Mouse (Mus musculus) forebrain, postnatal 0 days (tissue): Measurements from ENCODE around the gene Rbm43. TPM values are rescaled to one million over a fixed set of nuclear protein-coding genes. Genes with fewer than 3 reads are reported as not detected.

ENCODE experiments used
- ATAC-seq: fragments of 200-750 bp; cut with Nextera tagmentation; 2 replicates; pipeline ENCODE4 v1.8.0; 2017; ENCODE audit warnings: mild to moderate bottlenecking, moderate library complexity
- DNase-seq: peaks from one replicate; pipeline ENCODE4 v3.0.0-alpha.2; 2015
- H3K27ac ChIP-seq: fragments of 300-500 bp; sonication (generic); 2 replicates; pipeline ENCODE4 v1.5.1; 2014; ENCODE audit warnings: low read depth, mild to moderate bottlenecking, antibody characterized with exemption, low read length, moderate library complexity, mixed read lengths
- H3K27me3 ChIP-seq: fragments of 300-500 bp; sonication (generic); 2 replicates; pipeline ENCODE4 v1.6.1; 2014; ENCODE audit warnings: mild to moderate bottlenecking, low read length, mixed read lengths; ENCODE audit not compliant: insufficient read depth
- H3K36me3 ChIP-seq: fragments of 300-500 bp; sonication (generic); 2 replicates; pipeline ENCODE4 v1.6.1; 2014; ENCODE audit warnings: mild to moderate bottlenecking, moderate library complexity; ENCODE audit not compliant: insufficient read depth
- H3K4me1 ChIP-seq: fragments of 300-500 bp; sonication (generic); 2 replicates; pipeline ENCODE4 v1.6.1; 2014; ENCODE audit warnings: antibody characterized with exemption; ENCODE audit not compliant: insufficient read depth
- H3K4me2 ChIP-seq: fragments of 300-500 bp; sonication (generic); 2 replicates; pipeline ENCODE4 v1.6.1; 2014; ENCODE audit warnings: low read depth, mild to moderate bottlenecking, moderate library complexity
- H3K4me3 ChIP-seq: fragments of 300-500 bp; sonication (generic); 2 replicates; pipeline ENCODE4 v1.5.1; 2014; ENCODE audit warnings: low read depth, low read length, mixed read lengths
- H3K9ac ChIP-seq: fragments of 300-500 bp; sonication (generic); 2 replicates; pipeline ENCODE4 v1.6.1; 2014; ENCODE audit warnings: mild to moderate bottlenecking
- H3K9me3 ChIP-seq: fragments of 300-500 bp; sonication (generic); 2 replicates; pipeline ENCODE4 v1.6.1; 2016; ENCODE audit warnings: low read length
- CTCF ChIP-seq: sonication (generic); IDR thresholded peaks from 2 replicates; pipeline ENCODE4 v1.5.1; 2016; ENCODE audit warnings: antibody characterized with exemption, control low read depth, low read depth
- WGBS: fragments of 180-500 bp; shearing (Covaris S2); extraction: QIAGEN DNeasy Blood & Tissue Kit; methylation state at CpG from one replicate; pipeline ENCODE4 v1.1.7; 2014; 5-methylcytosine and 5-hydroxymethylcytosine counted together
- polyA plus RNA-seq: library from polyadenylated mRNA; unstranded; fragments of >200 nt; fragmentation: Nextera tagmentation; extraction: Ambion mirVana; gene quantifications from 2 replicates; pipeline ENCODE4 v1.2.1, GENCODE M21; 2015
- total RNA-seq: library from RNA; depleted of rRNA; stranded (reverse); fragments of >200 nt; gene quantifications from 2 replicates; pipeline ENCODE4 v1.2.3, GENCODE M21; 2014

Gene Rbm43
- total and polyA plus RNA-seq, 2 experiments from 2014 or later = 13.7 to 15.0 TPM

GRCm38 (mm10) chr2:51970897-51971296, 35.9 kb upstream of the Rbm43 start:
- DNase-seq (no peak), ATAC-seq (no peak)
- 94% methylated on average over 4 of the region's 4 CpGs for WGBS
- TF ChIP-seq CTCF = no peak
- H3K9me3 ChIP-seq = no peaks in the 10 kb centered on the region
- no peaks in the 10 kb centered on the region for H3K36me3 ChIP-seq
- no peak overlapping the region for H3K9ac ChIP-seq
- H3K27me3 ChIP-seq = no peaks in the 10 kb centered on the region
- H3K4me2 ChIP-seq = no peak overlapping the region
- no peaks in the 10 kb centered on the region for H3K4me1 ChIP-seq
- H3K4me3 ChIP-seq = no peak overlapping the region
- H3K27ac ChIP-seq = no peak overlapping the region

DNA sequence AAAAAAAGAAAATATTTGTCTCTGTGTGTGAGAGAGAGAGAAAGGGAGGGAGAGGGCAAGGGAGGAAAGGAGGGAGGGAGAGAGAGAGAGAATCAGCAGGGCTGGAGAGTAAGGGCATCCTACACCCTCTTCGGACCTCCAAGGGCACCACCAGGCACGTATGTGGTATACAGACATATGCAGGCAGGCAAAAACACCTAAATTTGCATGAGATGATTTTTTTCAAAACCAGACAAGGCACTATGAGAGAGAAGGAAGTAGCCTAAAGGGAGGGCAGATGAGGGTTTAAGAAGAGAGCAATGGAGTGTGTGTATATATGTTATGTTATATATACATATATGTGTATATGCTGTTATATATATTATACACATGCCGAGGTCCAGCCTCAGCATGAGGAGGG, 32.3 kb upstream of the Rbm43 start:
- H3K27ac ChIP-seq = no peak overlapping the region
- H3K9ac ChIP-seq = no peak overlapping the region
- H3K4me1 ChIP-seq = no peaks in the 10 kb centered on the region
- H3K9me3 ChIP-seq = no peaks in the 10 kb centered on the region
- no peaks in the 10 kb centered on the region for H3K27me3 ChIP-seq
- no peak overlapping the region for H3K4me2 ChIP-seq
- no peak overlapping the region for H3K4me3 ChIP-seq
- ATAC-seq (no peak), DNase-seq (no peak)
- 81% methylated on average over 3 of the region's 3 CpGs for WGBS
- H3K36me3 ChIP-seq = no peaks in the 10 kb centered on the region
- no peak for TF ChIP-seq CTCF

GRCm38 (mm10) chr2:51953648-51954204, 18.8 kb upstream of the Rbm43 start:
- no peak for TF ChIP-seq CTCF
- Histone ChIP-seq H3K27ac (no peak overlapping the region), H3K27me3 (no peaks in the 10 kb centered on the region), H3K9ac (no peak overlapping the region), H3K4me2 (no peak overlapping the region), H3K4me3 (no peak overlapping the region), H3K4me1 (no peaks in the 10 kb centered on the region), H3K9me3 (no peaks in the 10 kb centered on the region), H3K36me3 (no peaks in the 10 kb centered on the region)
- 89% methylated on average over 7 of the region's 7 CpGs for WGBS
- no peak for ATAC-seq
- no peak for DNase-seq

DNA sequence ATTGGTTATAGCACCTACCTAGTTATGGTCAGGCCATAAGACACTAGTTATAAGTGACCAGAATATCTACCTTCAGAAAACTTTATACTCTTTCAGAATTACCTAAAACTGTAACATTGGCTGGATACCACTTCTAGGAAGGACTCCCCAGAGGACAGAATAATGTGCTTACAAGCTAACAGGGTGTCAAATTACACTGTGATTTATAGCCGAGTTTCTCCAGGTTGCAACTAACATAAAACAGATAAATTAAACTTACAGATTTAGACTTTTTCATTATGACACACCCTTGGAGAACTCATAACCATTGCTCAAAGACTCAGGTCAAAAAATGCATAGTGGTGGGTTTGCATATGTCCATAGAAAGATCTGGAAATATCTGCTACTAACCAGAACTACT, 15.9 kb upstream of the Rbm43 start:
- WGBS = 33% methylated on average over 1 of the region's 1 CpGs
- no peak overlapping the region for H3K4me2 ChIP-seq
- no peak overlapping the region for H3K4me3 ChIP-seq
- DNase-seq = no peak
- H3K9me3 ChIP-seq = no peaks in the 10 kb centered on the region
- no peak overlapping the region for H3K9ac ChIP-seq
- TF ChIP-seq CTCF = no peak
- H3K27me3 ChIP-seq = no peaks in the 10 kb centered on the region
- ATAC-seq = no peak
- H3K27ac ChIP-seq = no peak overlapping the region
- no peaks in the 10 kb centered on the region for H3K4me1 ChIP-seq
- no peaks in the 10 kb centered on the region for H3K36me3 ChIP-seq

GRCm38 (mm10) chr2:51948105-51948830, 13.3 kb upstream of the Rbm43 start:
- Histone ChIP-seq H3K4me1 (no peaks in the 10 kb centered on the region), H3K27me3 (no peaks in the 10 kb centered on the region), H3K9me3 (no peaks in the 10 kb centered on the region), H3K4me3 (no peak overlapping the region), H3K4me2 (no peak overlapping the region), H3K36me3 (no peaks in the 10 kb centered on the region), H3K9ac (no peak overlapping the region), H3K27ac (no peak overlapping the region)
- DNase-seq (peak; percentile 64), ATAC-seq (peak; percentile 67)
- no peak for TF ChIP-seq CTCF
- WGBS = 77% methylated on average over 6 of the region's 6 CpGs

DNA sequence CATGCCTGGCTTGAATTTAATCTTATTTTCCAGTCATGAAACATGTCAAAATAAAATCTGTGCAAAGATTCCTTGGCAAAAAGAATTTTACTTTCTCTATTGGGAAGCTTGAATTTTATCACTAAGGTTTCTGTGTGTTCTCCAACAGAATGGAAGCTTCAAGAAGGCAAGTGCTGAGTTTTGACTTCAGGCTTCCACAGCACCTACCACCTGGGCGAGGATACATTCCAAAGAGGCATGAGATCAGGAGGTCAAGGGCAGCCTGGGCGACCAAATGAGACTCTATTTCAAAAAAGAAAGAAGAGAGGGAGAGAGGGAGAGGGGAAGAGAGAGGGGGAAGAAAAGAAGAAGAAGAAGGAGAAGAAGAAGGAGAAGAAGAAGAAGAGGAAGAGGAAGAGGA, 10.8 kb upstream of the Rbm43 start:
- H3K4me3 ChIP-seq = no peak overlapping the region
- H3K4me1 ChIP-seq = no peaks in the 10 kb centered on the region
- no peak overlapping the region for H3K4me2 ChIP-seq
- ATAC-seq (no peak), DNase-seq (no peak)
- TF ChIP-seq CTCF = no peak
- no peaks in the 10 kb centered on the region for H3K27me3 ChIP-seq
- no peak overlapping the region for H3K27ac ChIP-seq
- WGBS = 72% methylated on average over 2 of the region's 2 CpGs
- no peak overlapping the region for H3K9ac ChIP-seq
- H3K9me3 ChIP-seq = no peaks in the 10 kb centered on the region
- no peaks in the 10 kb centered on the region for H3K36me3 ChIP-seq

DNA sequence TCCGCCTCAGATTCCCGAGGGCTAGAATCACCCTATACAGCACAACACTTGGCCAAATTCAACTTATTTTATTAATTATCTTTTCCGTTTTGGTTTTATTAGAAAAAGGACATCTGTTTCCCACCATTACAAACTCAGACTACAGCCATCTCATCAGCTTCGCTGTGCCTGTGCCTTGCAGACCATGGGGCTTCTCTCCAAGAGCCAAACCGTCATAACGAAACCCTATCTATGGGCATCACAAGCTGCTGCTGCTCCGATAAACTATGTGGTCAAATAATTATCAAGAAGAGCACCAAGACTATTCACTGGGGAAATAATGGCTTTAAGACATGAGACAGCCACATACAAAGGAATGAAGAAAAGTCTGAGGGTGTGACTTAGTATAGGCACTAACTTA, 6.9 kb upstream of the Rbm43 start:
- Histone ChIP-seq H3K4me3 (no peak overlapping the region), H3K27me3 (no peaks in the 10 kb centered on the region), H3K4me1 (no peaks in the 10 kb centered on the region), H3K9ac (no peak overlapping the region), H3K9me3 (no peaks in the 10 kb centered on the region), H3K36me3 (no peaks in the 10 kb centered on the region), H3K4me2 (no peak overlapping the region), H3K27ac (no peak overlapping the region)
- no peak for ATAC-seq
- WGBS = 95% methylated on average over 7 of the region's 7 CpGs
- TF ChIP-seq CTCF = no peak
- no peak for DNase-seq
